Mouse (Mus musculus): ENCODE data around the gene Pde4dip. TPM values are rescaled to one million over a fixed set of nuclear protein-coding genes. Genes with fewer than 3 reads are reported as not detected.

Gene Pde4dip
- polyA plus RNA-seq, 1 experiment from 2014 or later: 33.2 TPM

- Histone ChIP-seq H3K27ac (ENCODE audit: low read depth) (no peak overlapping the region), H3K4me1 (replicated peaks; ENCODE audit: control insufficient read depth, insufficient read depth, low read length) (peaks cover 5% of the 10 kb centered on the region; the same call in 1 of the 2 replicates), H3K4me3 (ENCODE audit: low read depth, low read length) (no peak overlapping the region), H3K27me3 (replicated peaks; ENCODE audit: control insufficient read depth, insufficient read depth, low read length) (peaks cover 16% of the 10 kb centered on the region; the same call in 1 of the 2 replicates), H3K4me2 (ENCODE audit: low read length) (no peak overlapping the region), H3K9ac (ENCODE audit: low read length) (no peak overlapping the region), H3K9me3 (ENCODE audit: control insufficient read depth, low read length) (no peaks in the 10 kb centered on the region), H3K36me3 (ENCODE audit: control insufficient read depth, insufficient read depth, low read length) (no peaks in the 10 kb centered on the region)
- DNase-seq (ENCODE audit: low spot score) (no peak), ATAC-seq (replicated peaks; ENCODE audit: low FRiP score, low TSS enrichment, low read depth) (no peak)
- 23% methylated on average over 3 of the region's 3 CpGs for WGBS
These were observed 63.3 kb downstream of the Pde4dip start for GRCm38 (mm10) chr3:97825246-97825645.

GRCm38 (mm10) chr3:97824744-97825143 lies 63.8 kb downstream of the Pde4dip start:
- Histone ChIP-seq H3K9ac (ENCODE audit: low read length) (no peak overlapping the region), H3K4me2 (ENCODE audit: low read length) (peak overlapping the region; percentile 72), H3K27me3 (replicated peaks; ENCODE audit: control insufficient read depth, insufficient read depth, low read length) (peaks cover 16% of the 10 kb centered on the region; the same call in 1 of the 2 replicates), H3K4me1 (replicated peaks; ENCODE audit: control insufficient read depth, insufficient read depth, low read length) (peaks cover 5% of the 10 kb centered on the region), H3K27ac (ENCODE audit: low read depth) (no peak overlapping the region), H3K4me3 (ENCODE audit: low read depth, low read length) (peak overlapping the region; percentile 48; the same call in 1 of the 2 replicates), H3K36me3 (ENCODE audit: control insufficient read depth, insufficient read depth, low read length) (no peaks in the 10 kb centered on the region), H3K9me3 (ENCODE audit: control insufficient read depth, low read length) (no peaks in the 10 kb centered on the region)
- WGBS: 8% methylated on average over 5 of the region's 5 CpGs
- DNase-seq (ENCODE audit: low spot score) (no peak), ATAC-seq (replicated peaks; ENCODE audit: low FRiP score, low TSS enrichment, low read depth) (peak; percentile 36; the same call in 1 of the 2 replicates)

DNA sequence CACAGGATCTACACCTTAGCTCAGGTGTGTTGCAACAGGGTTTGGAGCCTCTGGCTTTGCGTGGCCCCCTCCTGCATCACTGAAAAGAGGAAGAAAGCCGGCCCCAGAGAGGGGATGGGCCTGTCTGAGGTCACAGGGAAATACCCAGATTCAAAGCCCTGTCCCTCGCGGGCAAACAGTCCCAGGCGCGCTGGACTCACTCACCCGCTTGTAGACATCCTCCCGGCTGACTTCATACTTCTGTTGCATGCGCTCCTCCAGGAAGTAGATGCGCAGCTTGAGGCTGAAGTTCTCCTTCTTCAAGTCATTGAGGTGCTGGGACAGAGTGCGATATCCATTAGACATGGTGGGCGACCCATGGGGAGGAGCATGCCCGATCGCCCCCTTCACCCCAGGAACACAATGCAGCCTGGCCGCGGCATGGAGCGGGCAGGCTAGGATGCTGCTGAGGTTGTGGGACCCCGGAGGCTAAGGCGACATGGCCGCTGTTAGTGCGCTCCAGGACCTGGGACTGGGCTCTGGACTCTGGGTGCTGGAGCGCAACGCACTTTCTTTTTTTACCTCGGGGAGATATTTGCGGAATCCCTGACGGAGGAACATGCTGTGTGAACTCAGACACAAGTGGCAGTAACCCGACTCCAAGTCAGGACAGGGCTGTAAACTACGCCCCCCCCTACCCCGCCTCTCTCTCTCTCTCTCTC lies 64.3 kb downstream of the Pde4dip start:
- peak; percentile 60 for ATAC-seq (replicated peaks; ENCODE audit: low FRiP score, low TSS enrichment, low read depth)
- H3K9ac ChIP-seq (ENCODE audit: low read length): peak overlapping the region; percentile 49
- no peaks in the 10 kb centered on the region for H3K36me3 ChIP-seq (ENCODE audit: control insufficient read depth, insufficient read depth, low read length)
- H3K27me3 ChIP-seq (replicated peaks; ENCODE audit: control insufficient read depth, insufficient read depth, low read length): peaks cover 16% of the 10 kb centered on the region; the same call in 1 of the 2 replicates
- peaks cover 5% of the 10 kb centered on the region for H3K4me1 ChIP-seq (replicated peaks; ENCODE audit: control insufficient read depth, insufficient read depth, low read length)
- peak; percentile 77 for DNase-seq (ENCODE audit: low spot score)
- no peak overlapping the region for H3K27ac ChIP-seq (ENCODE audit: low read depth)
- peak overlapping the region; percentile 72 for H3K4me2 ChIP-seq (ENCODE audit: low read length)
- no peaks in the 10 kb centered on the region for H3K9me3 ChIP-seq (ENCODE audit: control insufficient read depth, low read length)
- peak overlapping the region; percentile 48 for H3K4me3 ChIP-seq (ENCODE audit: low read depth, low read length)
- WGBS: 2% methylated on average over 29 of the region's 29 CpGs

DNA sequence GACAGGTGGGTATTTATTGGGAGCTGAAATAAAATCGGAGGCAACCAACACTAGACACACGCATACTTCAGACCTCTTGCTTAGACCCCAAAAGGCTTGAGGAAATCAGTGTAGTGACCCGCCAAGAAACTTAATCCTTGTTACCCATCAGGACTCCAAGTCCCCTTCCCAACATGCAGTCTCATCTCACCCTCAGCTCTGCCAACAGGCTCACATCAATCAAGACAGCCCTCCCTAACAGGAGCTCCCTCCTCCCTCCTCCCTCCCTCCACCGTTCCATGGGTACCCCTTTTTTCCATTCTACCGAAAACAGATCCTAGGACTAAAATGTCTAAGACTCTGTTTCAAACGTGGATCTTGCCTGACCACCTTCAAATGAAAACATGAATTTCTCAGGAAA lies 65.1 kb downstream of the Pde4dip start:
- ATAC-seq (replicated peaks; ENCODE audit: low FRiP score, low TSS enrichment, low read depth): no peak
- Histone ChIP-seq H3K9ac (ENCODE audit: low read length) (no peak overlapping the region), H3K27me3 (replicated peaks; ENCODE audit: control insufficient read depth, insufficient read depth, low read length) (peaks cover 16% of the 10 kb centered on the region; the same call in 1 of the 2 replicates), H3K36me3 (ENCODE audit: control insufficient read depth, insufficient read depth, low read length) (no peaks in the 10 kb centered on the region), H3K4me1 (replicated peaks; ENCODE audit: control insufficient read depth, insufficient read depth, low read length) (peaks cover 5% of the 10 kb centered on the region), H3K4me2 (ENCODE audit: low read length) (peak overlapping the region; percentile 72), H3K9me3 (ENCODE audit: control insufficient read depth, low read length) (no peaks in the 10 kb centered on the region), H3K4me3 (ENCODE audit: low read depth, low read length) (peak overlapping the region; percentile 48; the same call in 1 of the 2 replicates), H3K27ac (ENCODE audit: low read depth) (no peak overlapping the region)
- 21% methylated on average over 6 of the region's 6 CpGs for WGBS
- DNase-seq (ENCODE audit: low spot score): no peak

DNA sequence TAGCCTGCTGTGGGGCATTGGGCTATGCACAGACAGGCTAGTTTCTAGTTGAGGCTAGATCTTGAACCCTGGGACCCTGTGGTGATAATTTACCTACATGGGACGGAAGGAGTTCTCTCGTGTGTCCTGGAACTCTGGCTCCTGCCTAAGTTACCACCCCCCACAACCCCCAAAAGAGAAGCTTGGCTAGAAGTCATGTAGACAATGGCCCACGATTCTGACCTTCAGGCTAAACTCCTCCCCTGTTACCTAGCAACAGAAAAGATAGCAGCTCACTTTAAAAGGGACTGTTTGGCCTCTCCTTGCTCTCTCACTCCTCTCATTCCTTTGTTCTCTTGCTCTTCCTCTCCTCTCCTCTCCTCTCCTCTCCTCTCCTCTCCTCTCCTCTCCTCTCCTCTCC lies 69.5 kb downstream of the Pde4dip start:
- ATAC-seq (replicated peaks; ENCODE audit: low FRiP score, low TSS enrichment, low read depth) (no peak), DNase-seq (ENCODE audit: low spot score) (no peak)
- H3K36me3 ChIP-seq (ENCODE audit: control insufficient read depth, insufficient read depth, low read length): no peaks in the 10 kb centered on the region
- H3K4me3 ChIP-seq (ENCODE audit: low read depth, low read length): no peak overlapping the region
- peaks cover 2% of the 10 kb centered on the region; the same call in 1 of the 2 replicates for H3K4me1 ChIP-seq (replicated peaks; ENCODE audit: control insufficient read depth, insufficient read depth, low read length)
- 50% methylated on average over 3 of the region's 3 CpGs for WGBS
- H3K4me2 ChIP-seq (ENCODE audit: low read length): no peak overlapping the region
- no peak overlapping the region for H3K9ac ChIP-seq (ENCODE audit: low read length)
- H3K27me3 ChIP-seq (replicated peaks; ENCODE audit: control insufficient read depth, insufficient read depth, low read length): peaks cover 11% of the 10 kb centered on the region; the same call in 1 of the 2 replicates
- peak overlapping the region; percentile 36; the same call in 1 of the 2 replicates for H3K27ac ChIP-seq (ENCODE audit: low read depth)
- no peaks in the 10 kb centered on the region for H3K9me3 ChIP-seq (ENCODE audit: control insufficient read depth, low read length)

DNA sequence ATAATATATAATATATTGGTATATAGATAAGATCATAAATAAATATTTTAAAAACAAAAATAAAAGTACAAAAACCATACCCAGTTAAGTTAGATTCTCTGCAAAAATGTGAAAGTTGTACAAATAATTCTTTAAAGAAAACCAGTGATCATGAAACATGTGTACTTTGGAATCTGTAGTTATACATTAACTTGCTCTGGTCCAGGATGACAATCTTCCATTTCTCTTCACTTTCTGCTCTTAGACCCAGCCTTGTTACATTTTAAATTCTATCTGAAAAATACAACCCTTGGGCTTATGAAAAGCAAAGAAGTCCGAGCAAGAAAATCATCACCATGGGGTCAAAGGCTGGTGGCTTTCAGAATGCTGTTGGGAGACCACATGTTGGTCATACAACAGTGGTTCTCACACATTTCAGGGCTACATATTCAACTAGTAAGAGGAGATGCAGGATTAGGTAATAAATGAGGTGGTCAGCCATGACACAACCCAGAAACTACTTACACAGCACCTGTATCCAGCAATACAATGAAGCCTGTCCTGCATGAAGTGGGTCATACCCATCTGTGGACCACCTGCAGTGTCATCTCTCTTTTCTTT lies 70.0 kb downstream of the Pde4dip start:
- Histone ChIP-seq H3K27ac (ENCODE audit: low read depth) (peak overlapping the region; percentile 36; the same call in 1 of the 2 replicates), H3K4me3 (ENCODE audit: low read depth, low read length) (no peak overlapping the region), H3K36me3 (ENCODE audit: control insufficient read depth, insufficient read depth, low read length) (no peaks in the 10 kb centered on the region), H3K9ac (ENCODE audit: low read length) (no peak overlapping the region), H3K4me2 (ENCODE audit: low read length) (no peak overlapping the region), H3K27me3 (replicated peaks; ENCODE audit: control insufficient read depth, insufficient read depth, low read length) (peaks cover 6% of the 10 kb centered on the region; the same call in 1 of the 2 replicates), H3K4me1 (replicated peaks; ENCODE audit: control insufficient read depth, insufficient read depth, low read length) (no peaks in the 10 kb centered on the region; the same call in 1 of the 2 replicates), H3K9me3 (ENCODE audit: control insufficient read depth, low read length) (no peaks in the 10 kb centered on the region)
- 0 out of 2 replicates have a peak, but pooled peaks have one; percentile 36 for ATAC-seq (replicated peaks; ENCODE audit: low FRiP score, low TSS enrichment, low read depth)
- 71% methylated on average over 1 of the region's 1 CpGs for WGBS
- DNase-seq (ENCODE audit: low spot score): no peak

- Histone ChIP-seq H3K4me1 (replicated peaks; ENCODE audit: control insufficient read depth, insufficient read depth, low read length) (0 out of 2 replicates have a peak, but pooled peaks cover 3% of the 10 kb centered on the region), H3K27ac (ENCODE audit: low read depth) (no peak overlapping the region), H3K36me3 (ENCODE audit: control insufficient read depth, insufficient read depth, low read length) (no peaks in the 10 kb centered on the region), H3K4me2 (ENCODE audit: low read length) (no peak overlapping the region; the same call in 1 of the 2 replicates), H3K9ac (ENCODE audit: low read length) (no peak overlapping the region), H3K9me3 (ENCODE audit: control insufficient read depth, low read length) (no peaks in the 10 kb centered on the region), H3K27me3 (replicated peaks; ENCODE audit: control insufficient read depth, insufficient read depth, low read length) (no peaks in the 10 kb centered on the region), H3K4me3 (ENCODE audit: low read depth, low read length) (no peak overlapping the region)
- DNase-seq (ENCODE audit: low spot score) (no peak), ATAC-seq (replicated peaks; ENCODE audit: low FRiP score, low TSS enrichment, low read depth) (peak; percentile 50; the same call in 1 of the 2 replicates)
- 21% methylated on average over 7 of the region's 7 CpGs for WGBS
These were observed 76.7 kb downstream of the Pde4dip start for GRCm38 (mm10) chr3:97811651-97812399.

- H3K36me3 ChIP-seq (ENCODE audit: control insufficient read depth, insufficient read depth, low read length): no peaks in the 10 kb centered on the region
- H3K27ac ChIP-seq (ENCODE audit: low read depth): no peak overlapping the region
- ATAC-seq (replicated peaks; ENCODE audit: low FRiP score, low TSS enrichment, low read depth) (0 out of 2 replicates have a peak, but pooled peaks have one; percentile 19), DNase-seq (ENCODE audit: low spot score) (no peak)
- H3K4me2 ChIP-seq (ENCODE audit: low read length): no peak overlapping the region; the same call in 1 of the 2 replicates
- H3K27me3 ChIP-seq (replicated peaks; ENCODE audit: control insufficient read depth, insufficient read depth, low read length): no peaks in the 10 kb centered on the region
- WGBS: 21% methylated on average over 6 of the region's 6 CpGs
- H3K4me3 ChIP-seq (ENCODE audit: low read depth, low read length): no peak overlapping the region
- no peak overlapping the region for H3K9ac ChIP-seq (ENCODE audit: low read length)
- H3K9me3 ChIP-seq (ENCODE audit: control insufficient read depth, low read length): no peaks in the 10 kb centered on the region
- H3K4me1 ChIP-seq (replicated peaks; ENCODE audit: control insufficient read depth, insufficient read depth, low read length): 0 out of 2 replicates have a peak, but pooled peaks cover 3% of the 10 kb centered on the region
These were observed 77.3 kb downstream of the Pde4dip start for GRCm38 (mm10) chr3:97811158-97811557.
